Mouse (Mus musculus): ENCODE results near the gene Tnrc6b.

The Tnrc6b gene

GRCm38 (mm10) chr15:80701481-80702257 lies 9.4 kb upstream of the Tnrc6b start:
- DNase-seq (ENCODE audit: low spot score in 2 of 2) = no peak

GRCm38 (mm10) chr15:80702910-80703309 lies 8.2 kb upstream of the Tnrc6b start:
- DNase-seq (ENCODE audit: low spot score in 2 of 2) = no peak

- DNase-seq (ENCODE audit: low spot score in 2 of 2) = no peak
Measured at GRCm38 (mm10) chr15:80703495-80703894, 7.6 kb upstream of the Tnrc6b start.

- peak; percentile 70 to 81 for DNase-seq (ENCODE audit: low spot score in 2 of 2)
Measured at GRCm38 (mm10) chr15:80704267-80704666, 6.8 kb upstream of the Tnrc6b start.

- DNase-seq (ENCODE audit: low spot score in 2 of 2) = peak; percentile 53 to 58
Measured at GRCm38 (mm10) chr15:80705828-80706549, 5.1 kb upstream of the Tnrc6b start.

GRCm38 (mm10) chr15:80706596-80706995 lies 4.5 kb upstream of the Tnrc6b start:
- no peak for DNase-seq (ENCODE audit: low spot score in 2 of 2)

GRCm38 (mm10) chr15:80707088-80707487 lies 4.0 kb upstream of the Tnrc6b start:
- DNase-seq (ENCODE audit: low spot score in 2 of 2) = no peak

GRCm38 (mm10) chr15:80709593-80709992 lies 1.5 kb upstream of the Tnrc6b start:
- no peak for DNase-seq (ENCODE audit: low spot score in 2 of 2)

GRCm38 (mm10) chr15:80710257-80710607 lies 881 bp upstream of the Tnrc6b start:
- no peak for DNase-seq (ENCODE audit: low spot score in 2 of 2)

GRCm38 (mm10) chr15:80711401-80712151 lies 463 bp downstream of the Tnrc6b start:
- DNase-seq (ENCODE audit: low spot score in 2 of 2) = peak; percentile 71 to 80

- DNase-seq (ENCODE audit: low spot score in 2 of 2) = no peak
Measured at GRCm38 (mm10) chr15:80714299-80714698, 3.2 kb downstream of the Tnrc6b start.

- DNase-seq (ENCODE audit: low spot score in 2 of 2) = no peak
Measured at GRCm38 (mm10) chr15:80716631-80717135, 5.6 kb downstream of the Tnrc6b start.

GRCm38 (mm10) chr15:80717431-80717830 lies 6.3 kb downstream of the Tnrc6b start:
- DNase-seq (ENCODE audit: low spot score in 2 of 2) = no peak

GRCm38 (mm10) chr15:80720249-80720648 lies 9.1 kb downstream of the Tnrc6b start:
- no peak for DNase-seq (ENCODE audit: low spot score in 2 of 2)

- no peak for DNase-seq (ENCODE audit: low spot score in 2 of 2)
Measured at GRCm38 (mm10) chr15:80721861-80722260, 10.7 kb downstream of the Tnrc6b start.

GRCm38 (mm10) chr15:80722366-80722765 lies 11.3 kb downstream of the Tnrc6b start:
- DNase-seq (ENCODE audit: low spot score in 2 of 2) = no peak

GRCm38 (mm10) chr15:80729477-80729876 lies 18.4 kb downstream of the Tnrc6b start:
- no peak for DNase-seq (ENCODE audit: low spot score in 2 of 2)

GRCm38 (mm10) chr15:80731043-80731442 lies 19.9 kb downstream of the Tnrc6b start:
- DNase-seq (ENCODE audit: low spot score in 2 of 2) = no peak

- DNase-seq (ENCODE audit: low spot score in 2 of 2) = no peak
Measured at GRCm38 (mm10) chr15:80731511-80731910, 20.4 kb downstream of the Tnrc6b start.

GRCm38 (mm10) chr15:80732266-80733030 lies 21.3 kb downstream of the Tnrc6b start:
- no peak for DNase-seq (ENCODE audit: low spot score in 2 of 2)

- peak in 1 of 2 experiments; percentile 14 for DNase-seq (ENCODE audit: low spot score in 2 of 2)
Measured at GRCm38 (mm10) chr15:80735300-80735699, 24.2 kb downstream of the Tnrc6b start.
